Mouse (Mus musculus): Measurements from ENCODE around the gene Snx29. TPM values are rescaled to one million over a fixed set of nuclear protein-coding genes. Genes with fewer than 3 reads are reported as not detected.
A peak's percentile ranks its signal among the peaks of the same experiment; 100 is the strongest.
"Not testable (repeated sequence)": the region's sequence is repeated elsewhere in the genome, so short reads cannot be mapped to it uniquely, and the experiment has no call there.

Snx29 gene
- polyA plus RNA-seq (2014; fragmentation: Nextera tagmentation; extraction: Ambion mirVana) = 11.9 and 14.3 TPM in 2 replicates

DNA sequence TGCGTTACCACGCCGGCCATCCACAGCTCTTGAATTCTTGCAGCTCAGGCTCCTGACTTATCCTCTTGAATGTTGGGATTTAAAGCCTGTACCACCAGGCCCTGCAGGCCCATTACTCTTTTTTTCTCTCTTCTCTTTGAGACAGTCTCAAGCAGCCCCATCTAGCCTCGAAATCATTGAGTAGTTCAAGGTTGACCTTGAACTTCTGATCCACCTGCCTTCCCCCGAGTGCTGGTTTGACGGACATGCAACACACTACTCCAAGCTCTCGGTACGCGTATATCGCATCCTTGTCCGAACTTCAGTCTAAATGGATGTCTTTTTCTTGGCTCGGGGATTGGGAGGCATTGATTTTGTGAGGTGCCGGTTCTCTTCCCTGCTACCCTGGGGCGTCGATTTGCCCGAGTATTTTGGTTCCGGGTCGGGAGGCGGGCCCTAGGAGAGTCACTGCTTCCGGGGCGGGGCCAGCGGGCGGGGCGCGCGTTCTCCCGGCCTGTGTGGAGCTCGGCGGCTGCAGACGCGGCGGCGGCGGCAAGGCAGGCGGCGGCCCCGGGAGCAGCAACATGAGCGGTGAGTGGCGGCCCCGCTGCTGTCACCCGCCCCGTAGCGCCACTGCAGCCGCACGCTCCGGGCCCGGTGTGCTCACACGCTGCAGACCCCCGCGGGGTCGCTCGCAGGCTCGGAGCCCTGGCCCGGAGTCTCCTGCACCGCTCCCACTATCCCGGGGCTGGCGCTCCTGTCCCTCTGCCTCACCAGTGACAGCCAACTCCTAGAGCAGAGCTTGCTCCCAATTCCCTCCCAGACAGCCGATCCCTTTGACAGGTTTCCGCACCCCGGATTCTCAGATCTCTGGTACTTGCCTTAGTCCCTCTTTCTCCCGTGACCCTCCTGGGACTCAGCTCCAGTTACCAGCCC is at the start of gene Snx29:
Gene Snx29 (plus strand): TSS at position 500 of the 915 bp plus-strand sequence.
- H3K4me2 ChIP-seq (replicated peaks) = peak within 1 kb of the TSS; percentile 76
- DNase-seq (ENCODE audit: low spot score) = peak; percentile 96
- H3K4me3 ChIP-seq (replicated peaks; ENCODE audit: low read length) = peak within 1 kb of the TSS; percentile 81
- no peaks in the 10 kb centered on the region for H3K9me3 ChIP-seq (ENCODE audit: control insufficient read depth, low read length)
- 4% methylated on average over 61 of the region's 61 CpGs for WGBS
- no peaks in the 10 kb centered on the region for H3K36me3 ChIP-seq (replicated peaks; ENCODE audit: control insufficient read depth, insufficient read depth)
- peak within 1 kb of the TSS; percentile 86 for H3K27ac ChIP-seq
- H3K9ac ChIP-seq = peak within 1 kb of the TSS; percentile 82
- peak; percentile 98 for ATAC-seq (ENCODE audit: low FRiP score)
- H3K4me1 ChIP-seq (replicated peaks; ENCODE audit: control insufficient read depth, insufficient read depth, low read length) = peaks cover 11% of the 10 kb centered on the region
- H3K27me3 ChIP-seq (ENCODE audit: control insufficient read depth, insufficient read depth, low read length) = no peaks in the 10 kb centered on the region

DNA sequence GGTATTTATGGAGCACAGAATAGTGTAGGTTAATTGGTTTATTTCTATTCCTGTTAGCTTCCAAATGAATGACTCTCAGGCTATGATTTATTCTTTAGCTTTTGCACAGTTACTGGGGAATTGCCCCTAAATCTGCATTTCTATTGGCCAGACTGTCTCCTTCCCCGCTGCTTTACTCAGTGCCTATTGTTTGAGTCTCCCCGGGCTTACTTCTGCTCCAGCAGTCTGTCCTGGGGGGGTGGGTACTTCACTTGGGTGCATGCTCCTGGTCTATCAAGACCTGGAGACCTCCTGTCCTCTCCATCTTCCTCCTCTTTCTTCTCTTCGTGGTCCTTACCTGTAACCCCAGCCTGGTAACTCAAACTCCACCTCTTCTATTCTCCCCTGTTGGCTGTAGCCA is 45.8 kb upstream of the Snx29 start:
- Histone ChIP-seq H3K4me3 (replicated peaks; ENCODE audit: low read length) (no peak overlapping the region), H3K27ac (no peak overlapping the region), H3K9ac (no peak overlapping the region), H3K4me1 (replicated peaks; ENCODE audit: control insufficient read depth, insufficient read depth, low read length) (no peaks in the 10 kb centered on the region), H3K4me2 (replicated peaks) (no peak overlapping the region), H3K27me3 (ENCODE audit: control insufficient read depth, insufficient read depth, low read length) (no peaks in the 10 kb centered on the region), H3K9me3 (ENCODE audit: control insufficient read depth, low read length) (no peaks in the 10 kb centered on the region), H3K36me3 (replicated peaks; ENCODE audit: control insufficient read depth, insufficient read depth) (no peaks in the 10 kb centered on the region)
- WGBS = 33% methylated on average over 3 of the region's 3 CpGs
- ATAC-seq (ENCODE audit: low FRiP score) = no peak
- DNase-seq (ENCODE audit: low spot score) = no peak

DNA sequence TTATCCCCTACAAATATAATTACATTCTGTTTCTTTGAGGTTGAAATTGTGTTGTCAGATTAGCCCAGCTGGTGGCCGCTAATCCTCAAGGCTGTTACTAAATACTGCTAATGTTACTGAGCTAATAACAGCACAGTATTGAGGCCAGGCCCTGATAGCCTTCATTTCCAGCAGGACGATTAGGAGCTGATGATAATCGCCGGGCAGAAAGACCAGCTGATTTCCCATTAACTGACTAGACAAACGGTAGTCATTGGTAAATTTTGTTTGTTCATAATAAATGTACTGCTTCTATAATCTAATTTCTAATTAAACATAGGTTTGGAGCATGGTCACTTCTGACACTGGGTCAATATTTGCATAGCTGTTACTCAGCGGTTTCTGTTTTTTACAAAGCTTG is 43.9 kb upstream of the Snx29 start:
- WGBS = 72% methylated on average over 6 of the region's 6 CpGs
- H3K36me3 ChIP-seq (replicated peaks; ENCODE audit: control insufficient read depth, insufficient read depth) = no peaks in the 10 kb centered on the region
- no peak overlapping the region for H3K4me2 ChIP-seq (replicated peaks)
- no peak for DNase-seq (ENCODE audit: low spot score)
- H3K4me3 ChIP-seq (replicated peaks; ENCODE audit: low read length) = no peak overlapping the region
- H3K27me3 ChIP-seq (ENCODE audit: control insufficient read depth, insufficient read depth, low read length) = no peaks in the 10 kb centered on the region
- H3K4me1 ChIP-seq (replicated peaks; ENCODE audit: control insufficient read depth, insufficient read depth, low read length) = no peaks in the 10 kb centered on the region
- no peak for ATAC-seq (ENCODE audit: low FRiP score)
- no peak overlapping the region for H3K9ac ChIP-seq
- H3K27ac ChIP-seq = no peak overlapping the region
- H3K9me3 ChIP-seq (ENCODE audit: control insufficient read depth, low read length) = no peaks in the 10 kb centered on the region

DNA sequence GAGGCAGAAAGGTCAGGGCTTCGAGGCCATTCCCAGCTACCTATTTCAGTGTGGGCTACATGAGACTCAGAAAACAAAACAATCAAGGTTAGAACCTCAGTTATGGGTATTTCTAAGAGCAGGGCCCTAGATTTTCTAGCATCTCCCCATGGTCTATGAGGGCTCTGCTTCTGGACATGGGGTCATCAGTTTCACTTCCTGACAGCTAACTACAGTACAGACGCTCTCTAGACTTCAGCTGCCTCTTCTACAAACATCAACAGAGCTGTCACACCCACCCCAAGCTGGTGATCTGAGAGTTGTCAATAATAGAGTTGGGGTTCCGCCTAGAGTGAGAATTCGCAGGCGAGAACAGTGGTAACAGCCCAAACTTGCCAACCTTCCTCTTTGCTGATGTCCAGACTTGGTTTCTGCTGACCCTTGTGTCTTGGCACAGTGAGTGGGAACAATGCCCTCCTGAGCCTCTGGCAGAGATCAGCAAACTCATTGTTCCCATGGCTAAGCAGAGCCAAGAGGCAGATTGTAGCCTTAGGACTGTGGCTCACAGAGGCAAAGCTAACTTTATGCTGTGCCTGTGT is 40.0 kb upstream of the Snx29 start:
- Histone ChIP-seq H3K4me3 (replicated peaks; ENCODE audit: low read length) (no peak overlapping the region), H3K27me3 (ENCODE audit: control insufficient read depth, insufficient read depth, low read length) (no peaks in the 10 kb centered on the region), H3K27ac (no peak overlapping the region), H3K36me3 (replicated peaks; ENCODE audit: control insufficient read depth, insufficient read depth) (no peaks in the 10 kb centered on the region), H3K9me3 (ENCODE audit: control insufficient read depth, low read length) (no peaks in the 10 kb centered on the region), H3K9ac (no peak overlapping the region), H3K4me1 (replicated peaks; ENCODE audit: control insufficient read depth, insufficient read depth, low read length) (no peaks in the 10 kb centered on the region), H3K4me2 (replicated peaks) (no peak overlapping the region)
- 81% methylated on average over 5 of the region's 5 CpGs for WGBS
- no peak for ATAC-seq (ENCODE audit: low FRiP score)
- no peak for DNase-seq (ENCODE audit: low spot score)

- H3K27me3 ChIP-seq (ENCODE audit: control insufficient read depth, insufficient read depth, low read length) = no peaks in the 10 kb centered on the region
- H3K4me3 ChIP-seq (replicated peaks; ENCODE audit: low read length) = no peak overlapping the region
- H3K4me2 ChIP-seq (replicated peaks) = no peak overlapping the region
- 94% methylated on average over 2 of the region's 2 CpGs for WGBS
- H3K9me3 ChIP-seq (ENCODE audit: control insufficient read depth, low read length) = no peaks in the 10 kb centered on the region
- no peak overlapping the region for H3K9ac ChIP-seq
- no peak overlapping the region for H3K27ac ChIP-seq
- ATAC-seq (ENCODE audit: low FRiP score) = no peak
- H3K4me1 ChIP-seq (replicated peaks; ENCODE audit: control insufficient read depth, insufficient read depth, low read length) = no peaks in the 10 kb centered on the region
- DNase-seq (ENCODE audit: low spot score) = no peak
- H3K36me3 ChIP-seq (replicated peaks; ENCODE audit: control insufficient read depth, insufficient read depth) = no peaks in the 10 kb centered on the region
Measured at GRCm38 (mm10) chr16:11284881-11285280, 37.8 kb upstream of the Snx29 start.

DNA sequence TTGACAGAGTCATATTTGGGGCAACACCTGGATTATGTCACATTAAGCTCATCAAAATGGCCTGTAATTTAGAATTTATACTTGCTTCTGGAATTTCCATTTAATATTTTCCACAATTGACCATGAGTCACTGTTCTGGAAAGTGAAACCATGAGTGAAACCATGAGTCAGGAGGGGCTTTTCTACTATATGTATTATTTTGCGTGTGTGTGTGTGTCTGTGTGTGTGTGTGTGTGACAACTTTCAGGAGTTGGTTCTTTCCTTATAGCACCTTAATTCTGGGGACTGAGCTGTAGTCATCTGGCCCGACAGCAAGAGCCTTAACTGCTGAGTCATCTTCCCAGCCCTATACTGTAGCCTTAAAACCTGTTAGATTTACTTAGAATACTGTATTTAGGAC is 36.8 kb upstream of the Snx29 start:
- Histone ChIP-seq H3K4me1 (replicated peaks; ENCODE audit: control insufficient read depth, insufficient read depth, low read length) (no peaks in the 10 kb centered on the region), H3K4me3 (replicated peaks; ENCODE audit: low read length) (no peak overlapping the region), H3K9ac (no peak overlapping the region), H3K27ac (no peak overlapping the region), H3K4me2 (replicated peaks) (no peak overlapping the region), H3K9me3 (ENCODE audit: control insufficient read depth, low read length) (no peaks in the 10 kb centered on the region), H3K36me3 (replicated peaks; ENCODE audit: control insufficient read depth, insufficient read depth) (no peaks in the 10 kb centered on the region), H3K27me3 (ENCODE audit: control insufficient read depth, insufficient read depth, low read length) (no peaks in the 10 kb centered on the region)
- no peak for ATAC-seq (ENCODE audit: low FRiP score)
- WGBS = 87% methylated on average over 2 of the region's 2 CpGs
- DNase-seq (ENCODE audit: low spot score) = no peak

- H3K9ac ChIP-seq; H3K27me3 ChIP-seq (ENCODE audit: control insufficient read depth, insufficient read depth, low read length); H3K4me2 ChIP-seq (replicated peaks); H3K9me3 ChIP-seq (ENCODE audit: control insufficient read depth, low read length); ATAC-seq (ENCODE audit: low FRiP score); H3K4me1 ChIP-seq (replicated peaks; ENCODE audit: control insufficient read depth, insufficient read depth, low read length); H3K27ac ChIP-seq; DNase-seq (ENCODE audit: low spot score); H3K4me3 ChIP-seq (replicated peaks; ENCODE audit: low read length); H3K36me3 ChIP-seq (replicated peaks; ENCODE audit: control insufficient read depth, insufficient read depth): not testable (repeated sequence)
- 92% methylated on average over 7 of the region's 8 CpGs for WGBS
Measured at GRCm38 (mm10) chr16:11288873-11289272, 33.8 kb upstream of the Snx29 start.

GRCm38 (mm10) chr16:11295583-11295982 is 27.1 kb upstream of the Snx29 start:
- H3K4me1 ChIP-seq (replicated peaks; ENCODE audit: control insufficient read depth, insufficient read depth, low read length); H3K9ac ChIP-seq; H3K36me3 ChIP-seq (replicated peaks; ENCODE audit: control insufficient read depth, insufficient read depth); H3K27me3 ChIP-seq (ENCODE audit: control insufficient read depth, insufficient read depth, low read length); H3K9me3 ChIP-seq (ENCODE audit: control insufficient read depth, low read length); H3K4me2 ChIP-seq (replicated peaks); ATAC-seq (ENCODE audit: low FRiP score); H3K4me3 ChIP-seq (replicated peaks; ENCODE audit: low read length); H3K27ac ChIP-seq; DNase-seq (ENCODE audit: low spot score): not testable (repeated sequence)
- WGBS = 67% methylated on average over 4 of the region's 4 CpGs

- H3K9ac ChIP-seq; H3K27ac ChIP-seq; DNase-seq (ENCODE audit: low spot score); ATAC-seq (ENCODE audit: low FRiP score); H3K36me3 ChIP-seq (replicated peaks; ENCODE audit: control insufficient read depth, insufficient read depth); H3K27me3 ChIP-seq (ENCODE audit: control insufficient read depth, insufficient read depth, low read length); H3K4me1 ChIP-seq (replicated peaks; ENCODE audit: control insufficient read depth, insufficient read depth, low read length); H3K4me3 ChIP-seq (replicated peaks; ENCODE audit: low read length); H3K4me2 ChIP-seq (replicated peaks); H3K9me3 ChIP-seq (ENCODE audit: control insufficient read depth, low read length): not testable (repeated sequence)
- WGBS = 75% methylated on average over 1 of the region's 1 CpGs
Measured at GRCm38 (mm10) chr16:11297700-11298099, 25.0 kb upstream of the Snx29 start.
